Mouse (Mus musculus): ENCODE results near the gene Eng.

- TF ChIP-seq CTCF (conservative IDR thresholded peaks at IDR 0.05; ENCODE audit: insufficient read depth, insufficient read length, low read depth, low read length) (no peak), POLR2A (IDR thresholded peaks at IDR 0.05; ENCODE audit: low read depth, low read length) (no peak)
Measured at GRCm38 (mm10) chr2:32645647-32646046, 748 bp upstream of the Eng start.

Measured in kidney, adult 2 months (tissue).